9 mouse cellular contexts compared by ENCODE assay signal in the genomic region with DNA sequence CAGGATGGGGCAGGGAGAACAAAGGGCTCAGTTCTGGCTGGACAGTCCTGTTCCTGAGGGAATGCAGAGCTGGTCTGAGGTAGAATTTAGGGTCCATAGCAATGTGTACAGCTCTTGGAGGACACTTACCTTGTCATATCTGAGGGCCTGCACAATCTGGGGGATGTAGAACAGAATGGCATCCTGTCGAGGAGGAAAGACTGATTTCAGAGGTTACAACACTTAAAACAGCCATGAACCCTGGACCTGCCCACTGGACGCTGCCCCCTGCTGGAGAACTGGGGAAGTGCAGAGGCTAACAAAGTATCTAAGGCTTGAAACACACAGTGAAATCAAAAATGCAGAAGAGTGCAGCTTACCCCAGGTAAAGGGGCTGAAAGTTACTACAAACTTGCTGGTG. TPM values are rescaled to one million over a fixed set of nuclear protein-coding genes. Genes with fewer than 3 reads are reported as not detected.
DNase-seq lines count a peak whose midpoint lies in the region.
"Had no signal": no experiment of that assay in that cellular context is flagged by ENCODE, and none has a peak within 500 bp of the region (broad histone marks: within the 10 kb centered on the region; RNA-seq: fewer than 3 reads in every experiment).

No protein-coding gene starts in this region.

- H3K36me3 ChIP-seq in limb, embryonic 10.5 days, result peaks cover 60% of the 10 kb centered on the region

- H3K27ac ChIP-seq in limb, embryonic 10.5 days, result peak overlapping the region; percentile 14; the same call in 1 of the 2 replicates

- no peaks in the 10 kb centered on the region for H3K27me3 ChIP-seq in limb, embryonic 10.5 days (ENCODE audit: low read depth, poor library complexity, severe bottlenecking)

- DNase-seq in layer of hippocampus, adult 11-12 months (ENCODE audit: low spot score), result peak; percentile 55
- no peak for DNase-seq in layer of hippocampus, adult 9-11 months
- peak; percentile 83 for DNase-seq in NIH3T3 (ENCODE audit: low read depth)
- peak; percentile 47 for DNase-seq in cerebellum, adult 9-11 months
- peak; percentile 15 for DNase-seq in gastrocnemius, postnatal 25 days
- DNase-seq in limb, embryonic 10.5 days (ENCODE audit: low spot score), result peak; percentile 91
- peak; percentile 66 to 80 for DNase-seq in natural killer cell, adult 2 months (ENCODE audit: low spot score in 2 of 2)
- DNase-seq in thymus, postnatal 25 days, result peak; percentile 86

- WGBS in limb, embryonic 10.5 days, result 5% methylated on average over 2 of the region's 2 CpGs

- no peaks in the 10 kb centered on the region for H3K4me1 ChIP-seq in limb, embryonic 10.5 days

- no peak overlapping the region for H3K4me3 ChIP-seq in limb, embryonic 10.5 days
- H3K4me3 ChIP-seq: myocyte had no signal

- no peaks in the 10 kb centered on the region for H3K9me3 ChIP-seq in limb, embryonic 10.5 days (replicated peaks)

RNA-seq across cellular contexts. Expression of a gene that starts 16.9 kb away (rescaled TPM):
- total RNA-seq in gastrocnemius, postnatal 25 days (2021), result 1 to 10 TPM; 1.3 to 1.7 TPM
- polyA plus RNA-seq in limb, embryonic 10.5 days (2016; fragmentation: Nextera tagmentation; extraction: Ambion mirVana), result 4.7 and 9.1 TPM in 2 replicates

RNA-seq across cellular contexts. Expression of a gene that starts 38.4 kb away (rescaled TPM):
- under 1 TPM; 0.18 to 0.32 TPM for total RNA-seq in gastrocnemius, postnatal 25 days (2021)
- 0.06 and 0.14 TPM in 2 replicates for polyA plus RNA-seq in limb, embryonic 10.5 days (2016; fragmentation: Nextera tagmentation; extraction: Ambion mirVana)

RNA-seq across cellular contexts. Expression of a gene that starts 59.4 kb away (rescaled TPM):
- under 1 TPM; 0.83 to 0.97 TPM for total RNA-seq in gastrocnemius, postnatal 25 days (2021)
- 16.8 and 19.3 TPM in 2 replicates for polyA plus RNA-seq in limb, embryonic 10.5 days (2016; fragmentation: Nextera tagmentation; extraction: Ambion mirVana)
